Mouse (Mus musculus): ENCODE measurements around the gene Col5a1. TPM values are rescaled to one million over a fixed set of nuclear protein-coding genes. Genes with fewer than 3 reads are reported as not detected.

Gene Col5a1
- polyA plus RNA-seq, 1 experiment from 2014 or later, result 5.3 TPM

DNA sequence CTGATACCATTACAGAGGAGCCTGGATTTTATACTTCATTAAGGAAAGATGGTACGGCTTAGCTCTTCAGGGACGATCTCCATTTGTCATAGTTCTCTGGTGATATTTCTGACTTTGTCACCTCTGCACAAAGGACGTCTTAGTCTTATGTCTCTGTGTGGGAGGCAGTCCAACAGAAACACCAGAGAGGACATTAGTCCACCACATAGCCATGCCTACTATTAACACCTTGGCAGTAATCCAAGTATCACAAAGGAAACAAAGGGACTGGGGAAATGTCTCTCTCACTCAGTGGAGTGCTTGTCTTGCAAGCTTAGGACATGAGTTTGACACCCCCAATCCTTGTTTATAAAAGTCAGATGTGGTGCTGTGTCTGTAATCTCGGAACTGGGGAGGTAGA is 122.0 kb downstream of the Col5a1 start:
- no peaks in the 10 kb centered on the region for H3K27me3 ChIP-seq (replicated peaks; ENCODE audit: control insufficient read depth, insufficient read depth, low read length)
- no peaks in the 10 kb centered on the region for H3K9me3 ChIP-seq (replicated peaks; ENCODE audit: control insufficient read depth, low read length)
- no peak overlapping the region for H3K9ac ChIP-seq (ENCODE audit: low read length)
- H3K4me2 ChIP-seq (ENCODE audit: low read length), result no peak overlapping the region
- H3K4me3 ChIP-seq (ENCODE audit: low read depth, low read length), result no peak overlapping the region
- H3K36me3 ChIP-seq (ENCODE audit: control insufficient read depth, insufficient read depth, low read length), result no peaks in the 10 kb centered on the region
- 43% methylated on average over 4 of the region's 4 CpGs for WGBS
- DNase-seq (ENCODE audit: low spot score), result peak; percentile 63
- no peak overlapping the region for H3K27ac ChIP-seq (ENCODE audit: low read depth, low read length)
- 0 out of 2 replicates have a peak, but pooled peaks cover 4% of the 10 kb centered on the region for H3K4me1 ChIP-seq (ENCODE audit: control insufficient read depth, insufficient read depth, low read length)
- ATAC-seq, result no peak

DNA sequence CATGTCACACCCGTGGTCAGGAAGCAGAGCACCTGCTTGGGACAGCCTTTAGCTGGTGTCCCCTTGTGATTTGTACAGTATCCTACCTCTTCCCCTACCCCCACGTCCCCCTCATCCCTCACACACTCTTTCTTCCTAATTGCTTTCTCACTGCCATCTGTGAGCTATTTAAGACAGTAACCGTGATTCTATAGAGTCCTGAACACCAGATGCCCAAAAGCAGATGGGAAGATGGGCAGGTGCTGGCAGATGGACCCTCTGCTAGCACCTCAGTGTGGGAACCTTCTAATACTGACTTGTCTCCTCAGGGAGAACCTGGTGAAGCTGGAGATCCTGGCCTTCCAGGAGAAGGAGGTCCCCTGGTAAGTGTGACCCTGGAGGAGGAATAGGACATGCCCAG is 126.1 kb downstream of the Col5a1 start:
- Histone ChIP-seq H3K9ac (ENCODE audit: low read length) (no peak overlapping the region), H3K36me3 (ENCODE audit: control insufficient read depth, insufficient read depth, low read length) (no peaks in the 10 kb centered on the region), H3K4me1 (ENCODE audit: control insufficient read depth, insufficient read depth, low read length) (0 out of 2 replicates have a peak, but pooled peaks cover 4% of the 10 kb centered on the region), H3K27me3 (replicated peaks; ENCODE audit: control insufficient read depth, insufficient read depth, low read length) (no peaks in the 10 kb centered on the region), H3K9me3 (replicated peaks; ENCODE audit: control insufficient read depth, low read length) (no peaks in the 10 kb centered on the region), H3K4me3 (ENCODE audit: low read depth, low read length) (no peak overlapping the region), H3K27ac (ENCODE audit: low read depth, low read length) (peak overlapping the region; percentile 50; the same call in 1 of the 2 replicates), H3K4me2 (ENCODE audit: low read length) (no peak overlapping the region)
- 63% methylated on average over 3 of the region's 3 CpGs for WGBS
- DNase-seq (ENCODE audit: low spot score) (peak; percentile 34), ATAC-seq (no peak)

DNA sequence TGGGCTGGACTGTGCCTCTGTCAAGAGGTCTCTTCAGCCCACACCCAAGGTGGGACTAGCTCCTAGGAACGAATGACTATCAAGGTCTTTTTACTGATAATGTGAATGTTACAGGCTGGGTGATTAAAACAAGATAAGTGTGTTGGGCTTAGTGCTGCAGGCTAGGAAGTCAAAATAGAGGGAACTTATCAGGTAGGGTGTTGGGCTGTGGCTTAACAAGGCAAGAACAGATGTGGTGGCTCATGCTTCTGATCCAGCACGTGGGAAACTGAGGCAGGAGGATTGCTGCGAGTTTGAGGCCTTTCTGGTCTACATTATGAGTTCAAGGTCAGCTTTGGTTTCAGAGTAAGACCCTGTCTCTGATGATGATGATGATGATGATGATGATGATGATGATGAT is 128.6 kb downstream of the Col5a1 start:
- DNase-seq (ENCODE audit: low spot score) (no peak), ATAC-seq (no peak)
- Histone ChIP-seq H3K27ac (ENCODE audit: low read depth, low read length) (no peak overlapping the region), H3K27me3 (replicated peaks; ENCODE audit: control insufficient read depth, insufficient read depth, low read length) (no peaks in the 10 kb centered on the region), H3K36me3 (ENCODE audit: control insufficient read depth, insufficient read depth, low read length) (no peaks in the 10 kb centered on the region), H3K9me3 (replicated peaks; ENCODE audit: control insufficient read depth, low read length) (no peaks in the 10 kb centered on the region), H3K4me3 (ENCODE audit: low read depth, low read length) (no peak overlapping the region), H3K9ac (ENCODE audit: low read length) (no peak overlapping the region), H3K4me2 (ENCODE audit: low read length) (no peak overlapping the region), H3K4me1 (ENCODE audit: control insufficient read depth, insufficient read depth, low read length) (no peaks in the 10 kb centered on the region)
- 91% methylated on average over 3 of the region's 3 CpGs for WGBS

DNA sequence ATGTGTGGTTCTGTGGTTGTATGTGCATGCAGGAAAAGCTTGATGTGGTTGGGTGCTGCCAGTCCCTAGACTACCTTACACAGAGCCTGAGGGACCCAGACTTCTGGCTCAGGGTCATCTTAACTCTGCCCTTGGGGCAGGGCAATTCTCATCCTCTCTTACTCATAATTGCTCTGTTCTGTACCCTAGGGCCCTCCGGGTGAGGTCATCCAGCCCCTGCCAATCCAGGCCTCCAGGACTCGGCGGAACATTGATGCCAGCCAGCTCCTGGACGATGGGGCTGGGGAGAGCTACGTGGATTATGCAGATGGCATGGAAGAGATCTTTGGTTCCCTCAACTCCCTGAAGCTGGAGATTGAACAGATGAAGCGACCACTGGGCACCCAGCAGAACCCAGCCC is 138.2 kb downstream of the Col5a1 start:
- no peak overlapping the region for H3K4me2 ChIP-seq (ENCODE audit: low read length)
- 89% methylated on average over 6 of the region's 6 CpGs for WGBS
- no peaks in the 10 kb centered on the region for H3K9me3 ChIP-seq (replicated peaks; ENCODE audit: control insufficient read depth, low read length)
- H3K27me3 ChIP-seq (replicated peaks; ENCODE audit: control insufficient read depth, insufficient read depth, low read length), result no peaks in the 10 kb centered on the region
- ATAC-seq (no peak), DNase-seq (ENCODE audit: low spot score) (no peak)
- 0 out of 2 replicates have a peak, but pooled peaks cover 2% of the 10 kb centered on the region for H3K36me3 ChIP-seq (ENCODE audit: control insufficient read depth, insufficient read depth, low read length)
- H3K27ac ChIP-seq (ENCODE audit: low read depth, low read length), result no peak overlapping the region
- no peaks in the 10 kb centered on the region for H3K4me1 ChIP-seq (ENCODE audit: control insufficient read depth, insufficient read depth, low read length)
- H3K9ac ChIP-seq (ENCODE audit: low read length), result no peak overlapping the region
- H3K4me3 ChIP-seq (ENCODE audit: low read depth, low read length), result no peak overlapping the region

DNA sequence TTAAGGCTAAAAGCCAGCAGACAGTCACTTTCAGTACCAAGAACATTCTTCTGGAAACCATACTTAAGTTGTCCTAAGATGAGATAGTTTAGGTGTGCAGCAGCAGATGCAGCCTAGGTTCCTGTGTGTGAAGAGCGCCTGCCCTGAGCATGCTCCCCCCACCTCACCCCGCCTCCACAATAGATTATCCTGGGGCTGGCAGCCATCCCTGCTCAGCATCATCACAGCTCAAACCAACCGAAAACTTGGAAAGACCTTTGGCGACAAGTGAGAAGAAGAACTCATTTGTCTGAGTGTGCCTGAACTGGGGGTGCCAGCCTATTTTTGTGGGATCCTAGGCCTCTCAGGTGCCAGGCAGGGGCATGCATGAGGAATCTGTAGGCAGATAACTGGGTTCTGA is 139.6 kb downstream of the Col5a1 start:
- H3K4me2 ChIP-seq (ENCODE audit: low read length), result no peak overlapping the region
- 0 out of 2 replicates have a peak, but pooled peaks cover 2% of the 10 kb centered on the region for H3K36me3 ChIP-seq (ENCODE audit: control insufficient read depth, insufficient read depth, low read length)
- H3K27ac ChIP-seq (ENCODE audit: low read depth, low read length), result no peak overlapping the region
- no peak for ATAC-seq
- H3K9ac ChIP-seq (ENCODE audit: low read length), result no peak overlapping the region
- H3K4me3 ChIP-seq (ENCODE audit: low read depth, low read length), result no peak overlapping the region
- no peaks in the 10 kb centered on the region for H3K4me1 ChIP-seq (ENCODE audit: control insufficient read depth, insufficient read depth, low read length)
- no peaks in the 10 kb centered on the region for H3K27me3 ChIP-seq (replicated peaks; ENCODE audit: control insufficient read depth, insufficient read depth, low read length)
- DNase-seq (ENCODE audit: low spot score), result no peak
- no peaks in the 10 kb centered on the region for H3K9me3 ChIP-seq (replicated peaks; ENCODE audit: control insufficient read depth, low read length)
- WGBS, result 75% methylated on average over 4 of the region's 4 CpGs

DNA sequence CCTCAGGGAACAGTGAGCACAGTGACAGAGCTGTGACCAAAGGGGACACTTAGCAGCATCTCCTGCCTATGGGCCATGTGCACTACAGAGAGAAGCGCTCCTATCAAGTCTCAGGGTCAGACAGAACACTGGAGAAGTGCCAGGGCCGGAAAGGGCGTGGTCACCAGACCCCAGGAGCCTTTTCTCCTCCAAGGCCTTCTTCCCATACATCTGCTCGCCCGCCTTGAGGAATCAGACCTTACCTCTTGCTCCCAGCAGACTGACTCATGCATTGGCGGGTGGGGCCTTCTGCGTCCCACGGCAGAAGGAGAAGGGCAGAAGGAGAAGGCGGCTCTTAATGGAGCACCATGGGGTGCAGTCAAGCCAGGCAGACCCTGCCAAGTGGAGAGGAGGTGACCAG is 145.6 kb downstream of the Col5a1 start:
- Histone ChIP-seq H3K4me2 (ENCODE audit: low read length) (no peak overlapping the region), H3K4me1 (ENCODE audit: control insufficient read depth, insufficient read depth, low read length) (no peaks in the 10 kb centered on the region), H3K9ac (ENCODE audit: low read length) (no peak overlapping the region), H3K27ac (ENCODE audit: low read depth, low read length) (no peak overlapping the region), H3K4me3 (ENCODE audit: low read depth, low read length) (no peak overlapping the region), H3K9me3 (replicated peaks; ENCODE audit: control insufficient read depth, low read length) (no peaks in the 10 kb centered on the region), H3K36me3 (ENCODE audit: control insufficient read depth, insufficient read depth, low read length) (0 out of 2 replicates have a peak, but pooled peaks cover 2% of the 10 kb centered on the region), H3K27me3 (replicated peaks; ENCODE audit: control insufficient read depth, insufficient read depth, low read length) (no peaks in the 10 kb centered on the region)
- DNase-seq (ENCODE audit: low spot score) (no peak), ATAC-seq (no peak)
- 77% methylated on average over 9 of the region's 9 CpGs for WGBS

DNA sequence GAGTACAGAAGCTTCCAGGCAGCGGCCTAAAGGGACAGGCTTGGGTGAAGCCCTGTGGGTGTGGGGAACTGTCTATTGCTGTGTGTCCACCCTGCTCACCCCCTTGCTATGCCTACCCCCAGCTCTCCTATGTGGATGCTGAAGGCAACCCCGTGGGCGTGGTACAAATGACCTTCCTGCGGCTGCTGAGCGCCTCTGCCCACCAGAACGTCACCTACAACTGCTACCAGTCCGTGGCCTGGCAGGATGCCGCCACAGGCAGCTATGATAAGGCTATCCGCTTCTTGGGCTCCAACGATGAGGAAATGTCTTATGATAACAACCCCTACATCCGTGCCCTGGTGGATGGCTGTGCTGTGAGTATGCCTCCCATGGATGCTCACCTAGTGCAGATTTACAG is 146.2 kb downstream of the Col5a1 start:
- WGBS, result 92% methylated on average over 11 of the region's 11 CpGs
- H3K27ac ChIP-seq (ENCODE audit: low read depth, low read length), result no peak overlapping the region
- peaks cover under 1% of the 10 kb centered on the region; the same call in 1 of the 2 replicates for H3K4me1 ChIP-seq (ENCODE audit: control insufficient read depth, insufficient read depth, low read length)
- no peak overlapping the region for H3K4me2 ChIP-seq (ENCODE audit: low read length)
- DNase-seq (ENCODE audit: low spot score) (no peak), ATAC-seq (no peak)
- no peak overlapping the region for H3K4me3 ChIP-seq (ENCODE audit: low read depth, low read length)
- 0 out of 2 replicates have a peak, but pooled peaks cover 2% of the 10 kb centered on the region for H3K36me3 ChIP-seq (ENCODE audit: control insufficient read depth, insufficient read depth, low read length)
- H3K9me3 ChIP-seq (replicated peaks; ENCODE audit: control insufficient read depth, low read length), result no peaks in the 10 kb centered on the region
- no peak overlapping the region for H3K9ac ChIP-seq (ENCODE audit: low read length)
- H3K27me3 ChIP-seq (replicated peaks; ENCODE audit: control insufficient read depth, insufficient read depth, low read length), result no peaks in the 10 kb centered on the region

DNA sequence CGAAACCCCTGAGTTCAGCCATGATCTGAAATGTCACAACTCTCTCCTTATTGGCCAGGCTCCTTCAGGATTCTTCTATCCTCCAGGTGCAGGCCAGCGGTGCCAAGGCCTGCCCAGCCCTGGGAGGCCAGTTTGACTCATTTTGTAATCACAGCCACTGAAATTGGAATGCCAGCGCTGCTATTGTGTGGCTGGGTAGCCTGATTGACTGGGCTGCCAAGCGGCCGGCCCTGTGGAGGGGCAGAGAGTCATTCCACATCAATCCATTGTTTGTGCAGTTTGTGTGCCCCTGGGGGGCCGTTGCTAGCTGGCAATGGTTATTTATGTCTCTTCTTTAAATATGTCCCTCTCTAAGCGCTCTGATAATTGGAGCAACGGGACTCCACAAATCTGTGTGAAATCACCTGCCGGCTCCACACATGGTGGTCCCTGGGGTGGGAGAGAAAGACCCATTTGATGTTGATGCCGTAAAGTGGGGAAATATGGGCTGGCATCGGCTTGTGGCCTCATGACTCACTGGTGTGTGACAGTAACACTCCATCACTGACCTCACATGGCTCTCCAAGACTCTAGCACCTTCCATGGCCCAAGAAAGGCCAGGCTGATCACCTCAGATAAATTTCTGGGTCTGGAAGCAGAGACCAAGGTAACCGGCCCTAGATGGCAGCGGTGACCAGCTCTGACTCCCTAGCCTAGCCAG is 147.9 kb downstream of the Col5a1 start:
- ATAC-seq (no peak), DNase-seq (ENCODE audit: low spot score) (peak; percentile 25)
- no peaks in the 10 kb centered on the region for H3K36me3 ChIP-seq (ENCODE audit: control insufficient read depth, insufficient read depth, low read length)
- no peaks in the 10 kb centered on the region for H3K27me3 ChIP-seq (replicated peaks; ENCODE audit: control insufficient read depth, insufficient read depth, low read length)
- no peaks in the 10 kb centered on the region for H3K9me3 ChIP-seq (replicated peaks; ENCODE audit: control insufficient read depth, low read length)
- H3K9ac ChIP-seq (ENCODE audit: low read length), result no peak overlapping the region
- H3K4me3 ChIP-seq (ENCODE audit: low read depth, low read length), result no peak overlapping the region
- peaks cover 11% of the 10 kb centered on the region for H3K4me1 ChIP-seq (ENCODE audit: control insufficient read depth, insufficient read depth, low read length)
- WGBS, result 55% methylated on average over 13 of the region's 13 CpGs
- peak overlapping the region; percentile 65 for H3K27ac ChIP-seq (ENCODE audit: low read depth, low read length)
- no peak overlapping the region for H3K4me2 ChIP-seq (ENCODE audit: low read length)

DNA sequence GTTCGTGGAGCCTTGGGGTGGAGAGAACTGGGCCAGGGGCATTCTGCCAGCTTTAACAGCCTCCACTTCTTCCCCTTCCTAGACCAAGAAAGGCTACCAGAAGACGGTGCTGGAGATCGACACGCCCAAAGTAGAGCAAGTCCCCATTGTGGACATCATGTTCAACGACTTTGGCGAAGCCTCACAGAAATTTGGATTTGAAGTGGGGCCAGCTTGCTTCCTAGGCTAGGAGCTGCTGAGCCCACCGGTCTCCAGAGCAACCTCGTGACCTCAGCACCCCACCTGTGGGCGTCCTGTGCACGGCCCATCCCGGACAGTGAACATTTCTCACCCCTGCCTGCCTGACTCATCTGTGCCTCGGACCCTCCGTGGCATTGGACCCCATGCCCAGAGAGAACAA is 150.6 kb downstream of the Col5a1 start:
- H3K36me3 ChIP-seq (ENCODE audit: control insufficient read depth, insufficient read depth, low read length), result no peaks in the 10 kb centered on the region
- H3K27me3 ChIP-seq (replicated peaks; ENCODE audit: control insufficient read depth, insufficient read depth, low read length), result no peaks in the 10 kb centered on the region
- ATAC-seq, result no peak
- H3K9ac ChIP-seq (ENCODE audit: low read length), result no peak overlapping the region
- H3K9me3 ChIP-seq (replicated peaks; ENCODE audit: control insufficient read depth, low read length), result no peaks in the 10 kb centered on the region
- H3K4me1 ChIP-seq (ENCODE audit: control insufficient read depth, insufficient read depth, low read length), result peaks cover 11% of the 10 kb centered on the region
- no peak overlapping the region for H3K27ac ChIP-seq (ENCODE audit: low read depth, low read length)
- 90% methylated on average over 13 of the region's 13 CpGs for WGBS
- no peak overlapping the region for H3K4me3 ChIP-seq (ENCODE audit: low read depth, low read length)
- H3K4me2 ChIP-seq (ENCODE audit: low read length), result no peak overlapping the region
- peak; percentile 6 for DNase-seq (ENCODE audit: low spot score)

All from forebrain, embryonic 14.5 days (tissue).